Mouse (Mus musculus) heart, postnatal 0 days (tissue): ENCODE results near the gene Gab2.
A peak's percentile ranks its signal among the peaks of the same experiment; 100 is the strongest.

Experiments used
- CTCF ChIP-seq: IDR thresholded peaks from 2 replicates; pipeline ENCODE4 v1.5.1; 2016; ENCODE audit warnings: antibody characterized with exemption, control low read depth, low read depth
- EP300 ChIP-seq: IDR thresholded peaks from 2 replicates; pipeline ENCODE4 v1.6.1; 2016; ENCODE audit warnings: antibody characterized with exemption, low read depth

DNA sequence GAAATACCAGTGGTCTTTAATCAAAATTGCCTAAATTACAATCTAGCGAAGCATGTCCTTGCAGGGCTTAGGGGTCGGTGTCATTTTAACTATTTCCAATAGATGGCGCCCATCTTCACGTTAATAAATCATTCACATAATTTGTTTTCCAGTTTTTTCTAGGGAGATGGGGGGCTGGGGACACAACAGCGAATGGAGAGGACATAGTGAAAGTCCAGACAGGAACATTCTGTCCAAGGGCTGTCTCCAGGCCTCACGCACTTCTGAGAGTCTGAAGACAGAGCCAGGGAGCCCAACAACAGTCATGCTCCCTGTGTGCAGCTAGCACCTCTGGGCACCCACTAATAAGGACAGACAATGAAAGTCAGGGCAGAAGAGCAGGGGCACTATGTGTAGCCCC, 2.2 kb upstream of the Gab2 start:
- TF ChIP-seq CTCF (peak; percentile 57), EP300 (no peak)
